Mouse (Mus musculus) adrenal gland (tissue): ENCODE measurements around the gene Ttc7.
"Not testable (repeated sequence)": the region's sequence is repeated elsewhere in the genome, so short reads cannot be mapped to it uniquely, and the experiment has no call there.

Experiments used
- intact Hi-C: fragments of 180-260 bp; cut with DNase I; formaldehyde crosslinking; loops from one replicate; pipeline ENCODE4 v1.15.1; 2025

Ttc7 gene

GRCm38 (mm10) chr17:87285731-87286465 lies 3.2 kb downstream of the Ttc7 start:
- intact Hi-C loops, result no loop called here

GRCm38 (mm10) chr17:87286481-87287143 lies 3.9 kb downstream of the Ttc7 start:
- intact Hi-C loops, result no loop called here

GRCm38 (mm10) chr17:87287197-87287777 lies 4.6 kb downstream of the Ttc7 start:
- intact Hi-C loops, result no loop called here

GRCm38 (mm10) chr17:87288131-87288530 lies 5.4 kb downstream of the Ttc7 start:
- intact Hi-C loops, result no loop called here

- intact Hi-C loops, result no loop called here
Measured at GRCm38 (mm10) chr17:87289367-87289766, 6.7 kb downstream of the Ttc7 start.

GRCm38 (mm10) chr17:87291037-87291436 lies 8.4 kb downstream of the Ttc7 start:
- intact Hi-C loops, result no loop called here

GRCm38 (mm10) chr17:87291782-87292181 lies 9.1 kb downstream of the Ttc7 start:
- intact Hi-C loops, result no loop called here

- intact Hi-C loops, result no loop called here
Measured at GRCm38 (mm10) chr17:87293125-87293524, 10.4 kb downstream of the Ttc7 start.

GRCm38 (mm10) chr17:87295738-87296137 lies 13.1 kb downstream of the Ttc7 start:
- intact Hi-C loops, result no loop called here

- intact Hi-C loops, result not testable (repeated sequence)
Measured at GRCm38 (mm10) chr17:87296701-87297100, 14.0 kb downstream of the Ttc7 start.

GRCm38 (mm10) chr17:87298944-87299343 lies 16.3 kb downstream of the Ttc7 start:
- intact Hi-C loops, result no loop called here

- intact Hi-C loops, result no loop called here
Measured at GRCm38 (mm10) chr17:87300340-87300739, 17.7 kb downstream of the Ttc7 start.

- intact Hi-C loops, result not testable (repeated sequence)
Measured at GRCm38 (mm10) chr17:87301607-87302006, 18.9 kb downstream of the Ttc7 start.

GRCm38 (mm10) chr17:87302014-87302794 lies 19.5 kb downstream of the Ttc7 start:
- intact Hi-C loops, result no loop called here

- intact Hi-C loops, result no loop called here
Measured at GRCm38 (mm10) chr17:87304151-87304894, 21.6 kb downstream of the Ttc7 start.

- intact Hi-C loops, result no loop called here
Measured at GRCm38 (mm10) chr17:87305065-87305464, 22.4 kb downstream of the Ttc7 start.

- intact Hi-C loops, result no loop called here
Measured at GRCm38 (mm10) chr17:87306746-87307145, 24.1 kb downstream of the Ttc7 start.

GRCm38 (mm10) chr17:87309073-87309788 lies 26.5 kb downstream of the Ttc7 start:
- intact Hi-C loops, result no loop called here

GRCm38 (mm10) chr17:87310497-87310896 lies 27.8 kb downstream of the Ttc7 start:
- intact Hi-C loops, result loop anchor here (5.0 kb wide), 1 partner anchor 352 kb away; no protein-coding TSS in a partner anchor

GRCm38 (mm10) chr17:87312351-87312750 lies 29.7 kb downstream of the Ttc7 start:
- intact Hi-C loops, result loop anchor here (5.0 kb wide), 1 partner anchor 350 kb away; no protein-coding TSS in a partner anchor
